Mouse (Mus musculus) forebrain, embryonic 15.5 days (tissue): ENCODE data around the gene Adam21. TPM values are rescaled to one million over a fixed set of nuclear protein-coding genes. Genes with fewer than 3 reads are reported as not detected.
"Not testable (repeated sequence)": the region's sequence is repeated elsewhere in the genome, so short reads cannot be mapped to it uniquely, and the experiment has no call there.

Source experiments
- ATAC-seq: fragments of 200-750 bp; cut with Nextera tagmentation; replicated peaks from 2 replicates; pipeline ENCODE4 v1.8.0; 2017; ENCODE audit warnings: mild to moderate bottlenecking, moderate TSS enrichment, moderate library complexity
- H3K27ac ChIP-seq: fragments of 300-500 bp; sonication (generic); replicated peaks from 2 replicates; pipeline ENCODE4 v1.5.1; 2015; ENCODE audit warnings: mild to moderate bottlenecking, inconsistent platforms
- H3K27me3 ChIP-seq: fragments of 300-500 bp; sonication (generic); 2 replicates; pipeline ENCODE4 v1.6.1; 2015; ENCODE audit warnings: inconsistent platforms
- H3K36me3 ChIP-seq: fragments of 300-500 bp; sonication (generic); 2 replicates; pipeline ENCODE4 v1.6.1; 2015; ENCODE audit warnings: mild to moderate bottlenecking, inconsistent platforms
- H3K4me1 ChIP-seq: fragments of 300-500 bp; sonication (generic); 2 replicates; pipeline ENCODE4 v1.6.1; 2015; ENCODE audit warnings: inconsistent platforms
- H3K4me2 ChIP-seq: fragments of 300-500 bp; sonication (generic); replicated peaks from 2 replicates; pipeline ENCODE4 v1.6.1; 2015; ENCODE audit warnings: mild to moderate bottlenecking, inconsistent platforms
- H3K4me3 ChIP-seq: fragments of 300-500 bp; sonication (generic); 2 replicates; pipeline ENCODE4 v1.5.1; 2015; ENCODE audit warnings: mild to moderate bottlenecking, inconsistent platforms
- H3K9ac ChIP-seq: fragments of 300-500 bp; sonication (generic); replicated peaks from 2 replicates; pipeline ENCODE4 v1.6.1; 2015; ENCODE audit warnings: mild to moderate bottlenecking, inconsistent platforms
- H3K9me3 ChIP-seq: fragments of 300-500 bp; sonication (generic); 2 replicates; pipeline ENCODE4 v1.6.1; 2016; ENCODE audit warnings: inconsistent platforms
- WGBS: fragments of 180-500 bp; shearing (Covaris S2); methylation state at CpG from one replicate; pipeline ENCODE4 v1.1.7; 2015; ENCODE audit warnings: mixed read lengths; 5-methylcytosine and 5-hydroxymethylcytosine counted together
- polyA plus RNA-seq: library from polyadenylated mRNA; unstranded; fragments of >200 nt; fragmentation: Nextera tagmentation; extraction: Ambion mirVana; gene quantifications from 2 replicates; pipeline ENCODE4 v1.2.1, GENCODE M21; 2015

The Adam21 gene
- polyA plus RNA-seq, 1 experiment from 2014 or later = 0.70 TPM

DNA sequence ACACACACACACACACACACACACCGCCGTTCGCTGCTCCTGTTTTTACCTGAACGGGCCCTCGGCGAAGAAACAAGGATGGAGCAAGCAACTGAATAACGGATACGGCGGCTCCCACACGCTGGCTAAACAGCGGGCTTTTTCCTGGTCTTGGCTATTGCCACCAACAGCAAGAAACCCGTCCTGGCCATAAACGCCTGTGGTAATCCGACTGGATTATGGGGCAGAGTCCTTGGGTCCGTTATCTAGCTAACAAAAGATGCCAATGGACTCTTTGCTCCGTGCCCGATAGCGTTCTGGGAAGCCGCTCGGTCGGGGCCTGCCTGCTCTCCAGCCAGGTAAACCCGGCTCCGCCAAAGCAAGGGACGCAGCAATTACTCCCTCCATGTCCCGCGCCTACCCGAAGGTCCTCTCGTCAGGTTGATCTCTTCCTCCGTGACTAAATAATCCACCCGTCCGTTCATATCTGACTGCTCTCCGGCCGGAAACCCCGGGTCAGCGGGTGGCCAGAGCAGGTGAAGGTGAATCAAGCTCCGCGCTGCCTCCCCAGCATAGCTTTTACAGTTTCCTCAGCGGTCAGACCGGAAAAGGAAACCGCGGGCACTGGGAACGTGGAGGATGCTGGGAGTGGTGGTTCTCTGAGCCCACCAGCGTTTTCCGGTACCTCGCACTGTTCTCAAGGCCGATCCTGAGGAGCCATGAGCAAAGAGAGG, 35.8 kb downstream of the Adam21 start, which contains the start of the genes Gm20498 and Synj2bp:
Gm20498 (minus strand) TSS at position 590 of the 713 bp plus-strand sequence.
Synj2bp (minus strand) TSS at position 596 of the 713 bp plus-strand sequence.
- peaks cover 15% of the 10 kb centered on the region for H3K4me1 ChIP-seq
- H3K9me3 ChIP-seq = no peaks in the 10 kb centered on the region
- peak within 1 kb of the TSS; percentile 88 for H3K9ac ChIP-seq
- peak within 1 kb of the TSS; percentile 71 for H3K27ac ChIP-seq
- H3K4me3 ChIP-seq = peak within 1 kb of the TSS; percentile 83
- ATAC-seq = peak; percentile 97
- peak within 1 kb of the TSS; percentile 66 for H3K4me2 ChIP-seq
- H3K27me3 ChIP-seq = no peaks in the 10 kb centered on the region
- H3K36me3 ChIP-seq = no peaks in the 10 kb centered on the region
- under 1% methylated on average over 46 of the region's 46 CpGs for WGBS

DNA sequence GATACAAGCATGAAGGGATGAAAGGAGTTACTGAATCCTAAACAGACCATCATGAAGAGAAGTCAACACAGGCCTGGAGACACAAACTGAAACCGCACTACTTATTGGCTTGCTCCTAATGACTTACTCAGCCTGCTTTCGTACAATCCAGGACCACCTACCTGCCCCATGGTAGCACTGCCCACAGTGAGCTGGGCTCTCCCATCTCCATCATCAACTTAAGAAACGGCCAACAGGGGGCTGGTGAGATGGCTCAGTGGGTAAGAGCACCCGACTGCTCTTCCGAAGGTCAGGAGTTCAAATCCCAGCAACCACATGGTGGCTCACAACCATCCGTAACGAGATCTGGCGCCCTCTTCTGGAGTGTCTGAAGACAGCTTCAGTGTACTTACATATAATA, 37.7 kb downstream of the Adam21 start:
- H3K4me3 ChIP-seq, H3K4me2 ChIP-seq, H3K27ac ChIP-seq, ATAC-seq, H3K9ac ChIP-seq, H3K9me3 ChIP-seq, H3K27me3 ChIP-seq, H3K36me3 ChIP-seq: not testable (repeated sequence)
- WGBS = 71% methylated on average over 8 of the region's 8 CpGs
- peaks cover 15% of the 10 kb centered on the region for H3K4me1 ChIP-seq

Other genes starting within 250 kb of the Adam21 start
- 4.7 and 5.1 TPM in 2 replicates for gene Slc8a3, start 235.3 kb downstream of the Adam21 start, polyA plus RNA-seq
- 0.29 and 0.33 TPM in 2 replicates for gene Gm4787, start 189.0 kb downstream of the Adam21 start, polyA plus RNA-seq
- 0.24 and 0.33 TPM in 2 replicates for gene Adam4, start 146.5 kb downstream of the Adam21 start, polyA plus RNA-seq
- gene Cox16, start 83.3 kb downstream of the Adam21 start, polyA plus RNA-seq = 110 and 121 TPM in 2 replicates
- 26.8 and 31.7 TPM in 2 replicates for gene Gm20498, start 35.6 kb downstream of the Adam21 start, polyA plus RNA-seq
- 32.3 and 36.0 TPM in 2 replicates for gene Synj2bp, start 35.6 kb downstream of the Adam21 start, polyA plus RNA-seq
- 51.4 and 54.8 TPM in 2 replicates for gene Med6, start 26.5 kb upstream of the Adam21 start, polyA plus RNA-seq
- gene Ttc9, start 62.8 kb upstream of the Adam21 start, polyA plus RNA-seq = 17.5 and 18.7 TPM in 2 replicates
- gene Map3k9, start 212.7 kb upstream of the Adam21 start, polyA plus RNA-seq = 7.1 and 7.9 TPM in 2 replicates